Mouse (Mus musculus) limb, embryonic 13.5 days (tissue): ENCODE measurements around the gene Map3k12. TPM values are rescaled to one million over a fixed set of nuclear protein-coding genes. Genes with fewer than 3 reads are reported as not detected.

Experiments
- ATAC-seq: fragments of 200-750 bp; cut with Nextera tagmentation; 2 replicates; pipeline ENCODE4 v1.8.0; 2017; ENCODE audit warnings: low read depth, moderate number of reproducible peaks, moderate TSS enrichment; ENCODE audit not compliant: low FRiP score
- H3K27ac ChIP-seq: fragments of 300-500 bp; sonication (generic); 2 replicates; pipeline ENCODE4 v1.5.1; 2015; ENCODE audit warnings: inconsistent platforms, mild to moderate bottlenecking, moderate library complexity
- H3K27me3 ChIP-seq: fragments of 300-500 bp; sonication (generic); 2 replicates; pipeline ENCODE4 v1.6.1; 2015; ENCODE audit warnings: mild to moderate bottlenecking, inconsistent platforms
- H3K36me3 ChIP-seq: fragments of 300-500 bp; sonication (generic); 2 replicates; pipeline ENCODE4 v1.6.1; 2015; ENCODE audit warnings: inconsistent platforms, mild to moderate bottlenecking, moderate library complexity
- H3K4me1 ChIP-seq: fragments of 300-500 bp; sonication (generic); 2 replicates; pipeline ENCODE4 v1.6.1; 2015; ENCODE audit warnings: inconsistent platforms
- H3K4me2 ChIP-seq: fragments of 300-500 bp; sonication (generic); replicated peaks from 2 replicates; pipeline ENCODE4 v1.6.1; 2015; ENCODE audit warnings: inconsistent platforms, mild to moderate bottlenecking, moderate library complexity
- H3K4me3 ChIP-seq: fragments of 300-500 bp; sonication (generic); 2 replicates; pipeline ENCODE4 v1.5.1; 2015; ENCODE audit warnings: moderate library complexity, mild to moderate bottlenecking, inconsistent platforms
- H3K9ac ChIP-seq: fragments of 300-500 bp; sonication (generic); 2 replicates; pipeline ENCODE4 v1.6.1; 2015; ENCODE audit warnings: mild to moderate bottlenecking, inconsistent platforms
- H3K9me3 ChIP-seq: fragments of 300-500 bp; sonication (generic); 2 replicates; pipeline ENCODE4 v1.6.1; 2016; ENCODE audit warnings: inconsistent platforms
- WGBS: fragments of 180-500 bp; shearing (Covaris S2); methylation state at CpG from one replicate; pipeline ENCODE4 v1.1.7; 2015; 5-methylcytosine and 5-hydroxymethylcytosine counted together
- polyA plus RNA-seq: library from polyadenylated mRNA; unstranded; fragments of >200 nt; fragmentation: Nextera tagmentation; extraction: Ambion mirVana; gene quantifications from 2 replicates; pipeline ENCODE4 v1.2.1, GENCODE M21; 2015

The Map3k12 gene
- 22.4 and 24.5 TPM in 2 replicates for polyA plus RNA-seq

DNA sequence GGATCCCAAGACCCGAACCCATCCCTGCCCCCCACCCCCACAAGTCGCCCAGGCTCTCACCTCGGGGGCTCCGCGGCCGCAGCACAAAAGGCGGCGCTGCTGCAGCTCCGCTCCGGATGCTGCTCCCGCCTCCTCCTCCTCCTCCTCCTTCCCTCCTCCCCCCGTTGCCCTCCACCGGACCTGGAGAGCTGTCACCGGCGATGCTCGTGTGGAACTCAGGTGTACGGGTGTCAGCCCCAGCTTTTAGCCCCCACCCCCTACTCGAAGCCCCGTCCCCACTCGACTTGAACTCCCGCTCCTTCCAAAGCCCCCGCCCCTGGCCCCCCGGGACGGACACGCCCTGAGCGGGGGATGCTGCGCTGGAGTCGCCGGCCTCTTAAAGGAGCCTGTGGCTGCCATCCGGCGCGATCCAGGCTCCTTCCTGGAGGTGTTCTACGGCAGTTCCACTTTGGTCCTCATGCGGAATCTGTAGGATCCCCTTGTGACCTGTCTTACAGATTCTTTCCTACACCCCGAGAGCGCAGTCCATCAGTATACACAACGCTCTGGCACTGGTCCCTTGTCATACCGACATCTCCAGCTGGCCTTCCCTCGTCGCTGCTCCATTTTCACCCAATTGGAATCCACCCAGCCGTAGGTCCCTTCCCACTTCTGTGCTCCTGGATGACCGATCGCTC is at the start of gene Map3k12:
TSS of gene Map3k12 (minus strand) at position 337 of the 677 bp plus-strand sequence.
- ATAC-seq, result no peak
- WGBS, result 1% methylated on average over 38 of the region's 43 CpGs
- peaks cover 50% of the 10 kb centered on the region for H3K4me1 ChIP-seq

DNA sequence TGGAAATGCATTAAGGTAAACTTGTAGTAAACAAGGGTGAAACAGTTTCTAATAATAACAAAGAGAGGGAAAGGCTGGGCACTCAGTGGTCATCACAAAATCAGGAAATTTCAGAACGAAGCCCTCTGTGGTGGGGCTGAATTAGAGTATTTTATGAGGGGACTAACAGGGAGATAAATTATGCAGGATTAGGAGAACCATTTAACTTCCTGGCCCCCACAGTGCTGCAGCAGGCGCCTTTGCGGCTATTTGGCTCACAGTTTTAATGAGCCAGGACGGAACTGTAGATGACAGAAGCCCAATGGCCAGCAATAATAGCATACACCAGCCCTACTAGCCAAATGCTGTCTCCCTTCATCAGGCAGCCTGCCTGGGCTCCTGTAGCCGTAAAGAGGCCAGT is 46.8 kb upstream of the Map3k12 start:
- no peak overlapping the region for H3K4me3 ChIP-seq
- no peak for ATAC-seq
- H3K27ac ChIP-seq, result no peak overlapping the region
- no peak overlapping the region for H3K9ac ChIP-seq
- H3K27me3 ChIP-seq, result no peaks in the 10 kb centered on the region
- H3K9me3 ChIP-seq, result no peaks in the 10 kb centered on the region
- 42% methylated on average over 5 of the region's 5 CpGs for WGBS
- 0 out of 2 replicates have a peak, but pooled peaks cover 2% of the 10 kb centered on the region for H3K4me1 ChIP-seq
- peaks cover 31% of the 10 kb centered on the region for H3K36me3 ChIP-seq
- no peak overlapping the region for H3K4me2 ChIP-seq

More for the DNA sequence above, at the start of gene Map3k12:
- Histone ChIP-seq H3K4me3 (peak within 1 kb of the TSS; percentile 67), H3K4me2 (peak within 1 kb of the TSS; percentile 88), H3K27ac (peak within 1 kb of the TSS; percentile 99), H3K9me3 (no peaks in the 10 kb centered on the region), H3K27me3 (no peaks in the 10 kb centered on the region), H3K9ac (peak within 1 kb of the TSS; percentile 79), H3K36me3 (peaks cover 16% of the 10 kb centered on the region)

DNA sequence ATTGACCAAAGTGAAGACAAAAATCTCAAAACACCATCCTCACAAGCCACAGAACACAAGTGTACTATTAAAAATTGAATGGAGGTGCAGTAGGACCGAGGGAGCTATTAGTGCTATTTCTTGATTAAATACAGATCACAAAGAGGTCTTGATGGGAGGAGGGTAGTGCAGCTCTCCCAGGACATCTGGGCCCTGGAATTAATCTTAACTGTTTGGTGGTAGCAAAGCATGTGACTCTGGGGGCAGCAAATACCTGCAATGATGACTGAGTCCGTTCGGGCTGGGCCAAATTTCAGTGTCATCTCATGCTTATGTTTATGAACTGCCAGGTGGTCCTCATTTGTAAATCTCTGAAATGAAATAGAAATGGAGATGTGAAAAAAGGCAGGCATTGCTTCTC is 46.2 kb upstream of the Map3k12 start:
- Histone ChIP-seq H3K27ac (no peak overlapping the region), H3K4me2 (no peak overlapping the region), H3K4me3 (no peak overlapping the region), H3K9me3 (no peaks in the 10 kb centered on the region), H3K27me3 (no peaks in the 10 kb centered on the region), H3K9ac (no peak overlapping the region), H3K36me3 (peaks cover 31% of the 10 kb centered on the region), H3K4me1 (peaks cover 6% of the 10 kb centered on the region; the same call in 1 of the 2 replicates)
- whole genome bisulfite sequencing, result 51% methylated on average over 3 of the region's 3 CpGs
- ATAC-seq, result no peak

DNA sequence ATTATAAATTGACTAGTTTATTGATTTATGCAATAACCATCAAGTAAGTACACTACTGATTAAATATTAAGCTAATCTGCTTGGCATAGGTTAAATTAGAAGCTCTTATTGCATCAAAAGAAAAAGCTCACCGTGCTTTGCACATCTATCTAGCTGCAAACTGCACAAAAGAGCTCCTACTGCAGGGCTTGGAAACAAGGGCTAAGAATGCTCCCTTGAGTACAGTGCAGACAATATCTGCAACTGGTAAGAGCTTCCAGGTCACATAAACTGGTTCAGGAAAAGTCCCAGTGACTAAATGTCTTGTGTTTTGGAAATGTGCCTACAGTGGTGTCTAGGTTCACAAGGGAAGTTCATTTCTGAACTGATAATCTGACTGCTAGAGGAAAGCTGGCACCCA is 45.6 kb upstream of the Map3k12 start:
- no peak for ATAC-seq
- Histone ChIP-seq H3K9ac (no peak overlapping the region), H3K4me1 (peaks cover 6% of the 10 kb centered on the region; the same call in 1 of the 2 replicates), H3K4me2 (no peak overlapping the region), H3K27ac (no peak overlapping the region), H3K4me3 (no peak overlapping the region), H3K9me3 (no peaks in the 10 kb centered on the region), H3K36me3 (peaks cover 31% of the 10 kb centered on the region), H3K27me3 (no peaks in the 10 kb centered on the region)
- 89% methylated on average over 1 of the region's 1 CpGs for WGBS

DNA sequence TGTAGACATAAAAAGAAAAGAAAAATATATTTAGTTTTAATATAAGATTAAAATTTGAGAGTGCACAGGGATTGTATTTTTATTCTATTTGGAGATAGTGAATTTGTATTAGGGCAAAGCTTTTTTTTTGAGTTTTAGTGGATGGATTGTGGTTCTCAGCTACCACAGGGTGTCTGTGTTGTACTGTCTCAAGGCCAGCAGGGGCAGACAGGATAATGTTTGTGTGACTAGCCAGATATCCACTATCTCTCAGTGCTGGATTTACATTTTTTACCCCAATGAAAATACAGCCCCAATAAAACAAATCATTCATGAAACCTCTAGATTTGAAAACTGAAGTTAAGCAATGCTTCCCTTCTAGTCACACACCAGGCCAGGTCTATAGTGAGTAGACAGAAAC is 40.7 kb upstream of the Map3k12 start:
- Histone ChIP-seq H3K4me2 (no peak overlapping the region), H3K27ac (no peak overlapping the region), H3K36me3 (peaks cover 60% of the 10 kb centered on the region), H3K9me3 (no peaks in the 10 kb centered on the region), H3K4me3 (no peak overlapping the region), H3K9ac (no peak overlapping the region), H3K4me1 (peaks cover 4% of the 10 kb centered on the region; the same call in 1 of the 2 replicates), H3K27me3 (no peaks in the 10 kb centered on the region)
- no peak for ATAC-seq

DNA sequence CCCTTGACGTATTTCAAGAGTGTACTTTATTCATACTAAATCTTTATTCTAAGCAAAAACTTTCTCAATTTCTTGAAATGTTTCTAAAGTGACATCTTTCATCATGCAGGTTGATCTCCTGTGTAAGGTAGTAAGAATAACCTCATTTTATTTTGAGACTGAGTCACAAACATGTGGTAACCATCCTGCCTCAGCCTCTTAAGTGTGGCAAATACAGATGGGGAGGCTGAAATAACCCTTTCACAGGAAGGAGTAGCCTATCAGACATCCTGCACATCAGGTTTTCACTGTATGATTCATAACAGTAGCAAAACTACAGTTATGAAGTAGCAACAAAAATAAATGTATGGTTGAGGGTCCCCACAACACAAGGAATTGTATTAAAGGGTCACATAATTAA is 38.7 kb upstream of the Map3k12 start:
- H3K4me2 ChIP-seq, result no peak overlapping the region
- no peaks in the 10 kb centered on the region for H3K9me3 ChIP-seq
- no peak overlapping the region for H3K9ac ChIP-seq
- ATAC-seq, result no peak
- H3K36me3 ChIP-seq, result peaks cover 68% of the 10 kb centered on the region
- WGBS, result 88% methylated on average over 1 of the region's 1 CpGs
- no peak overlapping the region for H3K4me3 ChIP-seq
- no peaks in the 10 kb centered on the region for H3K27me3 ChIP-seq
- no peak overlapping the region for H3K27ac ChIP-seq
- H3K4me1 ChIP-seq, result peaks cover 4% of the 10 kb centered on the region; the same call in 1 of the 2 replicates

DNA sequence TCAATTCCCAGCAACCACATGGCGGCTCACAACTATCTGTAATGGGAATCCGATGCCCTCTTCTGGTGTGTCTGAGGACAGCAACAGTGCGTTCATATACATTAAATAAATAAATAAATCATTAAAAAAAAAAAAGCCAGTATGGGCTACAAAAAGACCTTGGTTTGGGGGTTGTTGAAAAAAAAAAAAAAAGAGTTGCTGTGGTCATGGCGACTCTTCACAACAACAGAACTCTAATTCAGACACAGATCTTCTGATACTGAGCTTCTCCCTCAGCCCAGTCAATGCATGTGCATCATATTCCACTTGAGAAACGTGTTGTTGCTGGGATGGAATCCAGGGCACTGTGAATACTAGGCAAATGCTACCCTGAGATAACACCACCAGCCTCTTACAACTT is 35.7 kb upstream of the Map3k12 start:
- H3K27me3 ChIP-seq, result no peaks in the 10 kb centered on the region
- H3K36me3 ChIP-seq, result peaks cover 82% of the 10 kb centered on the region
- H3K4me1 ChIP-seq, result no peaks in the 10 kb centered on the region
- ATAC-seq, result no peak
- H3K9me3 ChIP-seq, result no peaks in the 10 kb centered on the region
- H3K4me2 ChIP-seq, result no peak overlapping the region
- H3K27ac ChIP-seq, result no peak overlapping the region
- no peak overlapping the region for H3K4me3 ChIP-seq
- H3K9ac ChIP-seq, result no peak overlapping the region
- WGBS, result 96% methylated on average over 5 of the region's 5 CpGs

DNA sequence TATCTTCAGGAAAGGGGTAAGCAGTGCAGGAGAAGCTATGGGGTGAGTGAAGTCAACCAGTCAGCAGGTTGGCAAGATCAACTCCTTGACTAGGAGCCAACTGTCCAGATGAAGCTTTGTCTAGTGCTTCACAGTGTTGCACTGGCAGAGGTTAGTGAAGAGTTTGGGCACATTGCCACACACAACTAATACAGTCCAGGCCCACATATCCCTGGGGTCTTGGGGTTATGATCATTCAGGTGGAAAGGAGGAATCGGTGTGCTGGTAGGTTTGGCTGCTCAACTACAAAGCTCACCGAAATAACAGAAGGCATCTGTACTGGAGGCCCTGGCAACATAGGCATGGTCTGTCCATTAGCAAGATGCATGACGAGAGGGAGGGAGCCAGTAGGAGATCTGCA is 30.6 kb upstream of the Map3k12 start:
- no peak overlapping the region for H3K4me2 ChIP-seq
- 96% methylated on average over 3 of the region's 3 CpGs for WGBS
- H3K27me3 ChIP-seq, result no peaks in the 10 kb centered on the region
- H3K4me1 ChIP-seq, result no peaks in the 10 kb centered on the region
- ATAC-seq, result no peak
- no peak overlapping the region for H3K4me3 ChIP-seq
- no peak overlapping the region for H3K9ac ChIP-seq
- no peak overlapping the region for H3K27ac ChIP-seq
- H3K9me3 ChIP-seq, result no peaks in the 10 kb centered on the region
- peaks cover 84% of the 10 kb centered on the region for H3K36me3 ChIP-seq

DNA sequence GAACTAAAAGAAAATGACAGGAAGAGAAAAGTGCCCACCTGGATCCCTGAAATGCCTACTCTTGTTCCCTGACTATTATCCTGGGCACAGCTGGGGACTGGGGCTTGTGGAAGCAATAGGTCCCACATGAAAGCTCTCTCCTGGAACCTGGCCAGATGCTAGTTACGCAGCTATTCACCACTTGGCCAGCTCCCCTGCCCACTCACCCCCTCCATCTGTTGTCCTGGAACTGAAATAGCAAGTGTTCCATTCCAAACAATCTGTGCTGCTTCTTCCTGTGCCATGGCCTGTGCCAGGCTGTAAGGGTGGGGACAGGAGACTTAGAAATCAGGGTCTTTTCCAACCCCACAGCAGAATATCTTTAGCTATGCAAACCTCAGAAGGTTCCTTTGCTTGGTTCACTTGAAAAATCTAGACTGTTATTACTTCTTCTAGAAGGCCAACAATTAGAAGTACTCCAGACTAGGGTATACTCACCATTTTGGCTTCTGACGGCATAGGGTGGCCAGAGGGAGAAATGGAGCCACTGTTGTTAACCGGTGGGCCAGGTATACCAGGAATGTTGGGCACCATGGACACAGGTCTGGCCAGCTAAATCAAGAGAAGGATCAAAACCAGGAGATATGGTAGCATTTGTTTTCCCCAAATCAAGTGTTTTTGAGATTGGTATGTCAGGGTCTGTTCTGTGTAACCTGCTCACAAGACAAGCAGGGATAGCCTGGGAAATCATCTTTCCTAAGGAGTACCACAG is 30.0 kb upstream of the Map3k12 start:
- Histone ChIP-seq H3K27ac (peak overlapping the region; percentile 17; the same call in 1 of the 2 replicates), H3K4me1 (no peaks in the 10 kb centered on the region), H3K36me3 (peaks cover 84% of the 10 kb centered on the region), H3K27me3 (no peaks in the 10 kb centered on the region), H3K4me2 (no peak overlapping the region), H3K4me3 (no peak overlapping the region), H3K9ac (no peak overlapping the region), H3K9me3 (no peaks in the 10 kb centered on the region)
- 79% methylated on average over 3 of the region's 3 CpGs for WGBS
- no peak for ATAC-seq

DNA sequence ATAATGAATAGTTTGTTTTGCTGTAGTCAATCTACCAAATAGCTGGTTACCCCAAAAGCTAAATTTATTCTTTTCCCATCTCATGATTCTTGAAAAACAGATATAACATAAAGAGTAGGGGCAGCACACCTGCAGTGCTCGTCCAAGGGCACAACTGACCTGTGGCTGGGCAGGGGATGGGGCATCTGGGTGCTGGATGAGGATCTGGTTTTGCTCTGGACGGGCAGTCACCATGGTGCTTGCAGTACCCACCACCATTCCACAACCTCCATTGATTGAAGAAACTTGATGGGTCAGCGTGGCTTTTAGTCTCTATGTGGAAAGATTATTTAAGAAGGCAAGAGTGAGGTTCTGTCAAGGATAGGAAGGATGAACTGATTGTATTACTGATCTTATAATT is 29.4 kb upstream of the Map3k12 start:
- Histone ChIP-seq H3K4me3 (no peak overlapping the region), H3K4me1 (no peaks in the 10 kb centered on the region), H3K9me3 (no peaks in the 10 kb centered on the region), H3K27me3 (no peaks in the 10 kb centered on the region), H3K4me2 (no peak overlapping the region), H3K27ac (no peak overlapping the region), H3K36me3 (peaks cover 82% of the 10 kb centered on the region), H3K9ac (no peak overlapping the region)
- ATAC-seq, result no peak
- 93% methylated on average over 3 of the region's 3 CpGs for WGBS

DNA sequence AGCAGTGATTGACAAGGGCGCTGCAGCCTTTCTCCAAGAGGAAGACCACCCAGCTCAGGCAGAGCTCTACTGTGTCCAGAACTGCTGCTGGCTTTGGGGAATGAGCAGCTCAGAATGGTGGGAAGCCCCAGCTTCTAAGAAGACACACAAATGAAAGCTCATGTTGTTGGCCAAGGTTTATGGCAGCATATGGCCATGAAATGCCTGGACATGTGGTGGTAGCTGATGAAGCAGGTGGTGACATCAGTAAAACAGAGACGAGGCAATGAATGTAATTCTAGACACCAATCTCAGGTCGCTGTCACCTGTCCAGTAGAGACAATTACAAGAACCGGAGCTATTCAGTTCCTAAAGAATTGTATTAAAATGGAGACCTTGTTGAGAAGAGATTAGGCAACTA is 27.9 kb upstream of the Map3k12 start:
- no peak overlapping the region for H3K4me3 ChIP-seq
- H3K4me2 ChIP-seq, result no peak overlapping the region
- no peak for ATAC-seq
- no peaks in the 10 kb centered on the region for H3K9me3 ChIP-seq
- no peak overlapping the region for H3K9ac ChIP-seq
- H3K36me3 ChIP-seq, result peaks cover 84% of the 10 kb centered on the region
- no peaks in the 10 kb centered on the region for H3K4me1 ChIP-seq
- no peaks in the 10 kb centered on the region for H3K27me3 ChIP-seq
- no peak overlapping the region for H3K27ac ChIP-seq
- WGBS, result 93% methylated on average over 4 of the region's 4 CpGs

DNA sequence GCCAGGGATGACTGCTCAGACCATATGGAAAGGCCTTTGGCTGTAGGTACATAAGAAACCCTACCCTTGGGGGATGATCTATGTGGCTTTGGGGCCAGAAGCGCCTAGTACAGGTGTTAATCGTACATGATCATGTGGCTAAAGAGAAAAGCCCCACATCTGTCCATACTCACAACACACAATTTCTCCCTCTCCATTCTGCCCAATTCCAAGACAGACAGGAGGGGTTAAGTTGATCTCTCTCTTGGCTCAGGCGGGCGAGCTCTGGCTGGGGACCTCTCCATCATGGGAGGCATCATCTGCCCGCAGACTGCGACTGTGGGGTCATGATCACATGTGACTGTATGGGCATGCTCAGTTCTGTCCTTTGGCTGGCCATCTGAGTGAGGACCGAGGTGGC is 17.1 kb upstream of the Map3k12 start:
- H3K4me3 ChIP-seq, result no peak overlapping the region
- ATAC-seq, result no peak
- no peaks in the 10 kb centered on the region for H3K4me1 ChIP-seq
- no peaks in the 10 kb centered on the region for H3K9me3 ChIP-seq
- H3K27ac ChIP-seq, result no peak overlapping the region
- H3K9ac ChIP-seq, result no peak overlapping the region
- H3K4me2 ChIP-seq, result no peak overlapping the region
- H3K36me3 ChIP-seq, result peaks cover 84% of the 10 kb centered on the region
- WGBS, result 85% methylated on average over 7 of the region's 7 CpGs
- no peaks in the 10 kb centered on the region for H3K27me3 ChIP-seq
